Mouse (Mus musculus): Measurements from ENCODE around the gene Cby3. TPM values are rescaled to one million over a fixed set of nuclear protein-coding genes. Genes with fewer than 3 reads are reported as not detected.
A peak's percentile ranks its signal among the peaks of the same experiment; 100 is the strongest.

The Cby3 gene
- total and polyA plus RNA-seq, 2 experiments from 2014 or later: 0.47 to 1.5 TPM

DNA sequence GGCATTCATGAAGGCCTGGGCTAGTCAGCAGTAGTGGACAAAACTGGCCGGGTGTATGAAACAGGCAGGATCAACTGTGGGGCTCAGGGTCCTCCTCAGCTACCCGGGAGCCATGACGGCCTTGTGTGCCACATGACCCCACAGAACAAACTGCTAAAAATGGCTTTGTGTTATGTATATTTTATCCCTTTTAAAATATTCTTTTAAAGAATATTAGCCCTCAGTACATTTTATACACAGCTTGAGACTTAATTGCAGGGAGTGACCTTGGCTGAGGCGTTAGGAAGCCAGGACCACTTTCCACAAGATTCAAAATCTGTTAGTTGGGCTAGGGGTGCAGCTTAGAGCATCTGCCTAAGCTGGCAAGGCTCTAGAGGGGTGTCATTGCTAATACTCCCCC is 16.7 kb downstream of the Cby3 start:
- peak overlapping the region; percentile 67; the same call in 1 of the 2 replicates for H3K9ac ChIP-seq (replicated peaks; ENCODE audit: low read length)
- peak overlapping the region; percentile 91 for H3K27ac ChIP-seq
- H3K4me3 ChIP-seq (ENCODE audit: low read length): peak overlapping the region; percentile 36; the same call in 1 of the 2 replicates
- no peaks in the 10 kb centered on the region for H3K27me3 ChIP-seq (ENCODE audit: insufficient read depth, low read length)
- H3K36me3 ChIP-seq (ENCODE audit: insufficient read depth, low read length): no peaks in the 10 kb centered on the region
- DNase-seq (ENCODE audit: low spot score): peak; percentile 29
- H3K4me2 ChIP-seq (ENCODE audit: low read depth, low read length): peak overlapping the region; percentile 69
- H3K4me1 ChIP-seq (ENCODE audit: insufficient read depth, low read length): no peaks in the 10 kb centered on the region; the same call in 1 of the 2 replicates
- no peaks in the 10 kb centered on the region for H3K9me3 ChIP-seq (ENCODE audit: low read length)
- 40% methylated on average over 4 of the region's 4 CpGs for WGBS
- peak; percentile 71 for ATAC-seq
- TF ChIP-seq CTCF (IDR thresholded peaks at IDR 0.05; ENCODE audit: low read depth): no peak

DNA sequence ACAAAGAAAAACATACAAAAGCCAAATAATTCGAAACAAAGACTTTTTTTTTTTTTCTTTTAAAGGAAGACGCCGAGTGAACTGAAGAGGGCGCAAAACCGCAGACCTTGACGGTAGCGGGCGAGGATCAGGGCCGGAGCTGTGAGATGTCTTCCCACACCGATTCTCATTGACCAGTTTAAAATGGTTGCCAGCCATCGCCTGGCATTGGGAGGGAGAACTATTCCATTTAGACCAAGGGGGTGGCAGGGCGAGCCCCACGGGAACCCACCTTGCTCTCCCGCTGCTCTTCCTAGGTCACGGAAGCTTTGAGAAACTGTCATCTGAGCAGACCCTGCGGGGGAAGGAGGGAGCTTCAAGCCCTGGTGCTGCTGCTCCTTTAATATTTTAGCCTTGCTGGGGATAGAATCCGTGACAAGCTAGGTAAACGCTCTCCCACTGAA is 17.2 kb downstream of the Cby3 start:
- under 1% methylated on average over 18 of the region's 18 CpGs for WGBS
- peak; percentile 87 for DNase-seq (ENCODE audit: low spot score)
- peaks cover 2% of the 10 kb centered on the region for H3K4me1 ChIP-seq (ENCODE audit: insufficient read depth, low read length)
- peak overlapping the region; percentile 91 for H3K27ac ChIP-seq
- peak overlapping the region; percentile 36 for H3K4me3 ChIP-seq (ENCODE audit: low read length)
- no peaks in the 10 kb centered on the region for H3K27me3 ChIP-seq (ENCODE audit: insufficient read depth, low read length)
- H3K9me3 ChIP-seq (ENCODE audit: low read length): no peaks in the 10 kb centered on the region
- peak; percentile 69 for TF ChIP-seq CTCF (IDR thresholded peaks at IDR 0.05; ENCODE audit: low read depth)
- ATAC-seq: peak; percentile 76
- no peaks in the 10 kb centered on the region for H3K36me3 ChIP-seq (ENCODE audit: insufficient read depth, low read length)
- H3K9ac ChIP-seq (replicated peaks; ENCODE audit: low read length): peak overlapping the region; percentile 67
- peak overlapping the region; percentile 69 for H3K4me2 ChIP-seq (ENCODE audit: low read depth, low read length)

DNA sequence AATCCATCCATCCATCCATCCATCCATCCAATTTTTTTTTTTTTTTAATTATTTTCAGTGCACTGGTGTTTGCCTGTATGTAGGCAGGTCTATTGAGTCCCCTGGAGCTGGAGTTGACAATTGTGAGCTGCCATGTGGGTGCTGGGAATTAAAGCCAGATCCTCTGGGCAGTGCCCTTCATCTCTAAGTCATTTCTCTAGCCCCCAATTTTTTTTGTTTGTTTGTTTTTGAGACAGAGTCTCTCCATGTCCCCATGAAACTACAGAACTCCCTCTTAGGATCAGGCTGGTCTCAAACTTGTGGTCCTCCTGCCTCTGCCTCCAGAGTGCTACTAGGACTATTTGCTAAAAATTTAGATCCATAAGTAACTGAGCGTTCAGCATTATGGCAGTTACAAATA is 17.6 kb downstream of the Cby3 start:
- peak overlapping the region; percentile 67 for H3K9ac ChIP-seq (replicated peaks; ENCODE audit: low read length)
- H3K27me3 ChIP-seq (ENCODE audit: insufficient read depth, low read length): no peaks in the 10 kb centered on the region
- peak overlapping the region; percentile 36 for H3K4me3 ChIP-seq (ENCODE audit: low read length)
- WGBS: 91% methylated on average over 1 of the region's 1 CpGs
- peak overlapping the region; percentile 91 for H3K27ac ChIP-seq
- no peak for TF ChIP-seq CTCF (IDR thresholded peaks at IDR 0.05; ENCODE audit: low read depth)
- DNase-seq (ENCODE audit: low spot score) (no peak), ATAC-seq (peak; percentile 1; the same call in 1 of the 2 replicates)
- no peaks in the 10 kb centered on the region for H3K9me3 ChIP-seq (ENCODE audit: low read length)
- peaks cover 4% of the 10 kb centered on the region for H3K4me1 ChIP-seq (ENCODE audit: insufficient read depth, low read length)
- no peaks in the 10 kb centered on the region for H3K36me3 ChIP-seq (ENCODE audit: insufficient read depth, low read length)
- peak overlapping the region; percentile 69 for H3K4me2 ChIP-seq (ENCODE audit: low read depth, low read length)

DNA sequence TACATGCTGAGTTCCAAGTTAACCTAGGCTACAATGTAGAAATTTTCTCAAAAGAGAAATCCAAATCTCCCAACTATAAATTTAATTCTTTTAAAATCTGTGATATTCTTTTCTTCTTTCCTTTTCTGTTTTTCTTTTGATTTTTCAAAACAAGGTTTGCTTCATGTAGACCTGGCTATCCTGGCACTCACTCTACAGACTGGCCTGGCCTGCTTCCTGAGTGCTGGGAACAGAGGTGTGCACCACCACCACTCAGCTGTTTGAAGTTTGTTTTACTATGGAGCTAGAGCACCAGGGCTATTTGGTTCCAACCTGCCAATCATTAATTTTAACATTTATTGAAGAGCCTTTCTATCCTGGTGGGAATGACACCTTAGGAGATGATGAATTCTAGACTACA is 18.8 kb downstream of the Cby3 start:
- Histone ChIP-seq H3K4me2 (ENCODE audit: low read depth, low read length) (no peak overlapping the region), H3K36me3 (ENCODE audit: insufficient read depth, low read length) (no peaks in the 10 kb centered on the region), H3K4me3 (ENCODE audit: low read length) (no peak overlapping the region), H3K9ac (replicated peaks; ENCODE audit: low read length) (no peak overlapping the region), H3K9me3 (ENCODE audit: low read length) (no peaks in the 10 kb centered on the region), H3K27ac (no peak overlapping the region), H3K4me1 (ENCODE audit: insufficient read depth, low read length) (peaks cover 4% of the 10 kb centered on the region), H3K27me3 (ENCODE audit: insufficient read depth, low read length) (no peaks in the 10 kb centered on the region)
- TF ChIP-seq CTCF (IDR thresholded peaks at IDR 0.05; ENCODE audit: low read depth): no peak
- DNase-seq (ENCODE audit: low spot score) (no peak), ATAC-seq (no peak)

DNA sequence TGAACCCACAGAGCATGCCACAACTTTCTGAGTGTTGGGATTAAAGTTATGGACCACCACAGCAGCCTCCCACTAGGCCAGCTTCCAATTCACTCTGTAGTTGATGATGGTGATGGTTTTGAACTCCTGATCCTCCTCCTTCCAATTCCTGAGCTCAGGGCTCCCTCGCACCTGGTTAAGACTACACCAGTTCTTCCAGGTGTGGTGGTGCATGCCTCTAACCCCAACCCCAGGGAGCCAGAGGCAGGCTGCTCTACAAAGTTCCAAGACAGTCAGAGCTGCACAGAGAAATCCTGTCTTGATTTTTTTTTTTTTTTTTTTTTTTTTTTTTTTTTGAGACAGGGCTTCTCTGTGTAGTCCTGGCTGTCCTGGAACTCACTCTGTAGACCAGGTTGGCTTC is 19.4 kb downstream of the Cby3 start:
- H3K27me3 ChIP-seq (ENCODE audit: insufficient read depth, low read length): no peaks in the 10 kb centered on the region
- no peak overlapping the region for H3K4me2 ChIP-seq (ENCODE audit: low read depth, low read length)
- no peak overlapping the region for H3K27ac ChIP-seq
- 96% methylated on average over 1 of the region's 1 CpGs for WGBS
- no peaks in the 10 kb centered on the region for H3K9me3 ChIP-seq (ENCODE audit: low read length)
- no peak overlapping the region for H3K4me3 ChIP-seq (ENCODE audit: low read length)
- DNase-seq (ENCODE audit: low spot score) (no peak), ATAC-seq (no peak)
- H3K4me1 ChIP-seq (ENCODE audit: insufficient read depth, low read length): peaks cover 4% of the 10 kb centered on the region
- no peak overlapping the region for H3K9ac ChIP-seq (replicated peaks; ENCODE audit: low read length)
- TF ChIP-seq CTCF (IDR thresholded peaks at IDR 0.05; ENCODE audit: low read depth): no peak
- no peaks in the 10 kb centered on the region for H3K36me3 ChIP-seq (ENCODE audit: insufficient read depth, low read length)

DNA sequence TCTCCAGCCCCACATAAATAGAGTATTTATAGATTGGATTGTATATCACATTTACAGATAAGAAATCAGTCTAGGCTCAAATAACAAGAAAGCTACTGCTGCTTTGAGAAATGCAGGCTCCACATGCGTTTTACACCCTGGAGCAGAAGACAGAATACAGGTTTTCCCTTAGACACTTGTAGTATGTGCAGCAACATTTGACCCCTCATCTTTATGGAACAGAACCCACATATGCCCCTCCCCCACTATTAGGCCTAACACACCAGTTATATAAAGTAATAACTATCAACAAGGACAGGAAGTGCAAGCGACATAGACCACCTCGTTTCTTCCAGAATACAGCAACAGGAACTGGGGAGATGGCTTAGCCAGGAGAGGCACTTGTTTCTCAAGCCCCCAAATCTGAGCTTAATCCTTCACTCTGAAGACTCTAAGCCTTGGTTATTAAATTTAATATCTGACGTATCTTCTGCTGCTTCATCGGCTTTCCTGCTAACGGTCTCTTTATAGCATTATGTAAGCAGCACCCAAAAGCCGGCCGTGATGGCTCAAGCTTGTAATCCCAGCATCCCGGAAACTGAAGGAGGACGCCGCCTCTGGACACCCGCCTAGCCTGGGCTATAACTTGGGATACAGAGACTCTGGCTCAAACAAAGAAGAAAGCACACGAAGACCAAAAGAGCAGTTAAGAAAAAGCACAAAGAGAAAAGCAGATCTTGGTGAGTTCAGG is 20.2 kb downstream of the Cby3 start:
- no peaks in the 10 kb centered on the region for H3K27me3 ChIP-seq (ENCODE audit: insufficient read depth, low read length)
- no peak overlapping the region for H3K4me3 ChIP-seq (ENCODE audit: low read length)
- H3K9me3 ChIP-seq (ENCODE audit: low read length): no peaks in the 10 kb centered on the region
- H3K4me1 ChIP-seq (ENCODE audit: insufficient read depth, low read length): peaks cover 6% of the 10 kb centered on the region
- H3K4me2 ChIP-seq (ENCODE audit: low read depth, low read length): no peak overlapping the region
- WGBS: 87% methylated on average over 13 of the region's 13 CpGs
- no peak for TF ChIP-seq CTCF (IDR thresholded peaks at IDR 0.05; ENCODE audit: low read depth)
- peaks cover under 1% of the 10 kb centered on the region; the same call in 1 of the 2 replicates for H3K36me3 ChIP-seq (ENCODE audit: insufficient read depth, low read length)
- no peak overlapping the region for H3K9ac ChIP-seq (replicated peaks; ENCODE audit: low read length)
- no peak overlapping the region for H3K27ac ChIP-seq
- no peak for ATAC-seq
- no peak for DNase-seq (ENCODE audit: low spot score)

DNA sequence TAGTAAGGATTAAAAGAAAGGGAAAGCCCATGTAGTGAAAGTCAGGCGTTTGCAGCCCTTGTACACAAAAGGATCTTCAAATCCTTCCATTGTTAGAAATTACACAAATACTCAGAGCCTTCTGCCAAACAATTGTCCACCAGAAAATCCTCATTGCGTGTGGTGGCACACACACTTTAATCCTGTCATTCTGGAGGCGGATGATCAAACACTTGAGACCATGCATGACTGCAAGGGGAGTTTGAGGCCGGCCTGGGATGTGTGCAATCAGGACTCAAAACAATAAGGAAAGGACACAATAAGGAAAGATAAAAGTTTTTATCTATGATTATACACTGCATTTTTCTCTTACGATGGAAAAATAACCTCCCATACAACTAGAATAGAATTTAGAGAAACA is 21.2 kb downstream of the Cby3 start:
- Histone ChIP-seq H3K9me3 (ENCODE audit: low read length) (no peaks in the 10 kb centered on the region), H3K9ac (replicated peaks; ENCODE audit: low read length) (no peak overlapping the region), H3K27ac (no peak overlapping the region), H3K4me3 (ENCODE audit: low read length) (no peak overlapping the region), H3K4me2 (ENCODE audit: low read depth, low read length) (no peak overlapping the region), H3K4me1 (ENCODE audit: insufficient read depth, low read length) (peaks cover 11% of the 10 kb centered on the region), H3K27me3 (ENCODE audit: insufficient read depth, low read length) (no peaks in the 10 kb centered on the region), H3K36me3 (ENCODE audit: insufficient read depth, low read length) (peaks cover 5% of the 10 kb centered on the region; the same call in 1 of the 2 replicates)
- ATAC-seq: no peak
- no peak for TF ChIP-seq CTCF (IDR thresholded peaks at IDR 0.05; ENCODE audit: low read depth)
- no peak for DNase-seq (ENCODE audit: low spot score)
- 71% methylated on average over 5 of the region's 5 CpGs for WGBS

All from hindbrain, postnatal 0 days (tissue).